Mouse (Mus musculus) ES-E14 (cell line): ENCODE data around the gene Zbtb6.

Source experiments
- CHD2 ChIP-seq: IDR thresholded peaks from 2 replicates; pipeline ENCODE4 v1.6.1; 2014; ENCODE audit warnings: mild to moderate bottlenecking, low read depth, low read length, inconsistent platforms
- MAFK ChIP-seq: IDR thresholded peaks from 2 replicates; pipeline ENCODE4 v1.6.1; 2014; ENCODE audit warnings: mild to moderate bottlenecking, low read depth, low read length, inconsistent platforms; ENCODE audit not compliant: insufficient read depth

DNA sequence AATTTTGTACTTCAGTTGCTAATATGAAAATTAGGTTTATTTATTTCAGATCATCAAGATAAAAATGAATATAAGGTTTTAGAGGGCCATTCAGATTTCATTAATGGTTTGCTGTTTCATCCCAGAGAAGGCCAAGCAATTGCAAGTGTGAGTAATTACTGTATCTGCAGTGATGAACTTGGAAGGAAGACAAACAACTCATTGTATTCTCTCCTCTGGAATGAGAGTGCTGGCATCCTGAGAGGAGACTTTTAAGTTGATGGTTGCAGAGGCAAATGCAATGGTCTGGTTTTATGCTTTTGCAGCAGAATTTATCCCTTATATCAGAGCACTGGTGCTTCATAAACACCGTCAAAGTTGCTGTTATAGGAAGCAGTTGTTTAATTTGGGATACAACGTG lies 46.0 kb upstream of the Zbtb6 start:
- no peak for TF ChIP-seq MAFK
- TF ChIP-seq CHD2, result no peak
